In the genomic region with DNA sequence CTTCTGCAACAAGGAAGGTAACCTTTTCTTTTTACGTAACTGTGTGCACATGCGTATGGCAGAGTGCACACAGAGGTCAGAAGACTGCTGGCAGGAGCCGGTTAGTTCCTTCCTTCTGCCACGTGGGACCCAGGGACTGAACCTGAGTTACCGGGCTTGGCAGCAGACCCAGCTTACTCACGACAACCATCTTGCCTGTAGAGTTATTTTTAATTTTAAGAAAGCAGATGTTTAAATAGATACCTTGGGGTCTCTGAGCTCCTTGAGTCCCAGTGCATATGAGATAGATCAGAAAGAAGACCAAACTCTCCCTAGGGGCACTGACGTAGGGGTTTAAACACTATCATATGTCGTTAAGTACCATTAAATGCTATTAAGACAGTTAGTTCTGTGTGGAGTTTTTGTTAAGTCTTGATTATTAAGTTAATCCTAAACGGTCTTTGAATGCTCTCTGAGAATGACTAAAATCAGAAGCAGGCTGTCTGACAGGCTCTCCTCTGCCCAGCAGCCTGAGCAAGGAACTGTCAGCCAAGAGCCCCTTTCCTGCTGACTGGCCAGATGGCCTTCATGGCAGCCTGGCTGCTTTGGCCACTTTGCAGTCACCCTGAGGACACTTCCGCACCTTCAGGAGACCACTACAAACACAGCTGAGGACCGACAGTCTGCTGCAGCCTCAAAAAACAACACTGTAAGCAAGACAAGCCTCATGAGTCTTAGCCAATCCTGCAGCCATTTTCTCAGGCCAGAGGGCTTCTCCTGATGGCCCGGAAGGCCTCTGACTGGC, we compare ENCODE assay signal across 16 mouse cellular contexts.
A peak's percentile ranks its signal among the peaks of the same experiment; 100 is the strongest.
DNase-seq lines count a peak whose midpoint lies in the region; ATAC-seq lines count a peak whose summit lies in the region.
"Had no signal": no experiment of that assay in that cellular context is flagged by ENCODE, and none has a peak within 500 bp of the region (broad histone marks: within the 10 kb centered on the region; RNA-seq: fewer than 3 reads in every experiment).

No protein-coding gene starts in this region.

- 64% methylated on average over 12 of the region's 12 CpGs for WGBS in hindbrain, embryonic 15.5 days
- WGBS in hindbrain, embryonic 10.5 days = 84% methylated on average over 12 of the region's 12 CpGs
- 32% methylated on average over 12 of the region's 12 CpGs for WGBS in embryonic facial prominence, embryonic 12.5 days
- WGBS in limb, embryonic 10.5 days = 78% methylated on average over 12 of the region's 12 CpGs

- no peak for ATAC-seq in hindbrain, embryonic 15.5 days (ENCODE audit: low FRiP score, low read depth)
- no peak for ATAC-seq in embryonic facial prominence, embryonic 12.5 days (ENCODE audit: insufficient number of reproducible peaks, insufficient read depth, low FRiP score, low TSS enrichment)
- ATAC-seq: lung, postnatal 0 days had no signal

- 0 out of 2 replicates have a peak overlapping the region, but pooled peaks have one; percentile 27 for H3K27ac ChIP-seq in hindbrain, embryonic 15.5 days (replicated peaks)
- no peak overlapping the region for H3K27ac ChIP-seq in hindbrain, embryonic 10.5 days
- peak overlapping the region; percentile 55 for H3K27ac ChIP-seq in embryonic facial prominence, embryonic 12.5 days
- H3K27ac ChIP-seq in limb, embryonic 10.5 days = no peak overlapping the region; the same call in 1 of the 2 replicates
- H3K27ac ChIP-seq: heart, embryonic 15.5 days; liver, embryonic 13.5 days; neural tube, embryonic 13.5 days had no signal

- H3K4me3 ChIP-seq in hindbrain, embryonic 15.5 days = no peak overlapping the region
- no peak overlapping the region for H3K4me3 ChIP-seq in hindbrain, embryonic 10.5 days
- no peak overlapping the region for H3K4me3 ChIP-seq in embryonic facial prominence, embryonic 12.5 days
- no peak overlapping the region for H3K4me3 ChIP-seq in limb, embryonic 10.5 days
- H3K4me3 ChIP-seq: heart, embryonic 15.5 days; hindbrain, embryonic 13.5 days; liver, embryonic 13.5 days; neural tube, embryonic 13.5 days had no signal

- DNase-seq in hindbrain, embryonic 10.5 days (ENCODE audit: low spot score) = no peak
- peak; percentile 8 for DNase-seq in NIH3T3 (ENCODE audit: low read depth)
- peak; percentile 86 for DNase-seq in cerebellum, adult 8-10 months
- no peak for DNase-seq in limb, embryonic 10.5 days (ENCODE audit: low spot score)
- no peak for DNase-seq in right cerebral cortex, postnatal 4 days
- DNase-seq: B cell, adult 2 months; kidney, adult 9 months; layer of hippocampus, postnatal 36 days; liver, embryonic 13.5 days; right cerebral cortex, adult 18-20 months had no signal

- H3K9ac ChIP-seq in hindbrain, embryonic 15.5 days = no peak overlapping the region
- H3K9ac ChIP-seq in embryonic facial prominence, embryonic 12.5 days = no peak overlapping the region
- H3K9ac ChIP-seq: heart, embryonic 15.5 days; hindbrain, embryonic 13.5 days; liver, embryonic 13.5 days; neural tube, embryonic 13.5 days had no signal

- no peaks in the 10 kb centered on the region for H3K27me3 ChIP-seq in hindbrain, embryonic 15.5 days
- H3K27me3 ChIP-seq in hindbrain, embryonic 10.5 days (ENCODE audit: insufficient read depth, poor library complexity, severe bottlenecking) = no peaks in the 10 kb centered on the region
- H3K27me3 ChIP-seq in embryonic facial prominence, embryonic 12.5 days = no peaks in the 10 kb centered on the region; the same call in 1 of the 2 replicates
- no peaks in the 10 kb centered on the region for H3K27me3 ChIP-seq in limb, embryonic 10.5 days (ENCODE audit: low read depth, poor library complexity, severe bottlenecking)
- H3K27me3 ChIP-seq: heart, embryonic 15.5 days; hindbrain, embryonic 13.5 days; liver, embryonic 13.5 days; neural tube, embryonic 13.5 days had no signal

- H3K9me3 ChIP-seq in hindbrain, embryonic 15.5 days = no peaks in the 10 kb centered on the region
- no peaks in the 10 kb centered on the region for H3K9me3 ChIP-seq in hindbrain, embryonic 10.5 days
- H3K9me3 ChIP-seq in embryonic facial prominence, embryonic 12.5 days = no peaks in the 10 kb centered on the region
- no peaks in the 10 kb centered on the region for H3K9me3 ChIP-seq in limb, embryonic 10.5 days (replicated peaks)
- H3K9me3 ChIP-seq: heart, embryonic 15.5 days; hindbrain, embryonic 13.5 days; liver, embryonic 13.5 days; neural tube, embryonic 13.5 days had no signal

- H3K4me2 ChIP-seq in hindbrain, embryonic 15.5 days = no peak overlapping the region
- no peak overlapping the region for H3K4me2 ChIP-seq in embryonic facial prominence, embryonic 12.5 days (replicated peaks)
- H3K4me2 ChIP-seq: heart, embryonic 15.5 days; hindbrain, embryonic 13.5 days; liver, embryonic 13.5 days; neural tube, embryonic 13.5 days had no signal

- peaks cover 25% of the 10 kb centered on the region; the same call in 1 of the 2 replicates for H3K4me1 ChIP-seq in hindbrain, embryonic 15.5 days (replicated peaks)
- H3K4me1 ChIP-seq in hindbrain, embryonic 10.5 days (replicated peaks) = peaks cover 8% of the 10 kb centered on the region; the same call in 1 of the 2 replicates
- peaks cover 11% of the 10 kb centered on the region for H3K4me1 ChIP-seq in embryonic facial prominence, embryonic 12.5 days
- H3K4me1 ChIP-seq in limb, embryonic 10.5 days = peaks cover 10% of the 10 kb centered on the region
- H3K4me1 ChIP-seq: liver, embryonic 13.5 days had no signal

- peaks cover 12% of the 10 kb centered on the region; the same call in 1 of the 2 replicates for H3K36me3 ChIP-seq in hindbrain, embryonic 15.5 days
- peaks cover 53% of the 10 kb centered on the region for H3K36me3 ChIP-seq in hindbrain, embryonic 10.5 days
- peaks cover 9% of the 10 kb centered on the region; the same call in 1 of the 2 replicates for H3K36me3 ChIP-seq in embryonic facial prominence, embryonic 12.5 days
- peaks cover 16% of the 10 kb centered on the region for H3K36me3 ChIP-seq in limb, embryonic 10.5 days
- H3K36me3 ChIP-seq: liver, embryonic 13.5 days had no signal

Comparison
In these comparisons a context has a peak if more than half of its experiments do, and no peak if none do; other contexts are left out.
1. H3K27ac ChIP-seq: peak in hindbrain, embryonic 15.5 days (single experiment) and embryonic facial prominence, embryonic 12.5 days (single experiment); none in hindbrain, embryonic 10.5 days (single experiment) and limb, embryonic 10.5 days (single experiment).
2. DNase-seq: peak in NIH3T3 (single experiment) and cerebellum, adult 8-10 months (single experiment); none in hindbrain, embryonic 10.5 days (single experiment), limb, embryonic 10.5 days (single experiment) and right cerebral cortex, postnatal 4 days (single experiment).